Mouse (Mus musculus): ENCODE measurements around the gene Rnf41.

- TF ChIP-seq CTCF (IDR thresholded peaks at IDR 0.05; ENCODE audit: control insufficient read depth, insufficient read depth, insufficient replicate concordance, low read depth, low read length) (no peak), POLR2A (IDR thresholded peaks at IDR 0.05; ENCODE audit: control insufficient read depth, low read depth, low read length) (no peak)
Observed at GRCm38 (mm10) chr10:128435186-128435823, 23.8 kb downstream of the Rnf41 start.

Data from testis, adult 2 months (tissue).